8 mouse cellular contexts compared by ENCODE assay signal in genomic region chr17:34026221-34026620, GRCm38 (mm10). TPM values are rescaled to one million over a fixed set of nuclear protein-coding genes. Genes with fewer than 3 reads are reported as not detected.
A peak's percentile ranks its signal among the peaks of the same experiment; 100 is the strongest.
DNase-seq lines count a peak whose midpoint lies in the region; ATAC-seq and TF ChIP-seq lines count a peak whose summit lies in the region.

No protein-coding gene starts in this region.

- H3K36me3 ChIP-seq in heart, embryonic 13.5 days = peaks cover 45% of the 10 kb centered on the region
- peaks cover 41% of the 10 kb centered on the region for H3K36me3 ChIP-seq in E14TG2a.4 (ENCODE audit: insufficient read depth, low read length)
- H3K36me3 ChIP-seq in forebrain, embryonic 10.5 days (replicated peaks) = peaks cover 56% of the 10 kb centered on the region
- H3K36me3 ChIP-seq in limb, embryonic 15.5 days = peaks cover 46% of the 10 kb centered on the region

- no peaks in the 10 kb centered on the region for H3K27me3 ChIP-seq in heart, embryonic 13.5 days (replicated peaks)
- H3K27me3 ChIP-seq in E14TG2a.4 (ENCODE audit: insufficient read depth, low read length) = peaks cover 17% of the 10 kb centered on the region
- no peaks in the 10 kb centered on the region for H3K27me3 ChIP-seq in forebrain, embryonic 10.5 days (ENCODE audit: poor library complexity, severe bottlenecking)
- no peaks in the 10 kb centered on the region for H3K27me3 ChIP-seq in limb, embryonic 15.5 days

- H3K4me1 ChIP-seq in heart, embryonic 13.5 days = peaks cover 61% of the 10 kb centered on the region
- peaks cover 83% of the 10 kb centered on the region for H3K4me1 ChIP-seq in E14TG2a.4 (replicated peaks; ENCODE audit: low read depth, low read length)
- peaks cover 81% of the 10 kb centered on the region for H3K4me1 ChIP-seq in forebrain, embryonic 10.5 days
- peaks cover 75% of the 10 kb centered on the region for H3K4me1 ChIP-seq in limb, embryonic 15.5 days

- H3K4me3 ChIP-seq in heart, embryonic 13.5 days = peak overlapping the region; percentile 87
- H3K4me3 ChIP-seq in E14TG2a.4 (replicated peaks; ENCODE audit: low read length) = peak overlapping the region; percentile 95
- peak overlapping the region; percentile 98 for H3K4me3 ChIP-seq in forebrain, embryonic 10.5 days
- peak overlapping the region; percentile 86 for H3K4me3 ChIP-seq in limb, embryonic 15.5 days

- no peak for TF ChIP-seq CTCF in E14TG2a.4 (conservative IDR thresholded peaks at IDR 0.05; ENCODE audit: low read length)

- no peak for ATAC-seq in heart, embryonic 13.5 days (ENCODE audit: extremely low read depth, insufficient number of reproducible peaks, low FRiP score, low TSS enrichment)
- no peak for ATAC-seq in limb, embryonic 15.5 days (ENCODE audit: insufficient number of reproducible peaks, low FRiP score, low TSS enrichment, low read depth)
- ATAC-seq in frontal cortex, adult (ENCODE audit: low TSS enrichment) = no peak

- intact Hi-C loops in heart, postnatal 36 days (cut with DNase I) = no loop called here

- no peak overlapping the region for H3K27ac ChIP-seq in heart, embryonic 13.5 days (replicated peaks)
- H3K27ac ChIP-seq in forebrain, embryonic 10.5 days = peak overlapping the region; percentile 100
- no peak overlapping the region for H3K27ac ChIP-seq in limb, embryonic 15.5 days

- H3K9me3 ChIP-seq in heart, embryonic 13.5 days = no peaks in the 10 kb centered on the region
- H3K9me3 ChIP-seq in E14TG2a.4 (ENCODE audit: low read length) = peaks cover 6% of the 10 kb centered on the region
- H3K9me3 ChIP-seq in forebrain, embryonic 10.5 days = peaks cover 22% of the 10 kb centered on the region
- no peaks in the 10 kb centered on the region for H3K9me3 ChIP-seq in limb, embryonic 15.5 days

- WGBS in heart, embryonic 13.5 days = 46% methylated on average over 2 of the region's 2 CpGs
- 18% methylated on average over 2 of the region's 2 CpGs for WGBS in forebrain, embryonic 10.5 days
- WGBS in limb, embryonic 15.5 days = 38% methylated on average over 2 of the region's 2 CpGs

- H3K4me2 ChIP-seq in heart, embryonic 13.5 days = peak overlapping the region; percentile 98
- H3K4me2 ChIP-seq in limb, embryonic 15.5 days = 0 out of 2 replicates have a peak overlapping the region, but pooled peaks have one; percentile 84

- H3K9ac ChIP-seq in heart, embryonic 13.5 days = peak overlapping the region; percentile 88; the same call in 1 of the 2 replicates
- no peak overlapping the region for H3K9ac ChIP-seq in limb, embryonic 15.5 days

- no peak for DNase-seq in heart, postnatal 36 days
- no peak for DNase-seq in forebrain, embryonic 10.5 days (ENCODE audit: extremely low spot score, low spot score)
- no peak for DNase-seq in urinary bladder, adult 18-20 months (ENCODE audit: low spot score in 2 of 2)
- no peak for DNase-seq in layer of hippocampus, postnatal 14 days (ENCODE audit: low spot score in 2 of 2)

RNA-seq across cellular contexts. Expression of gene H2-Ke6, which starts 1.6 kb away (rescaled TPM):
- polyA plus RNA-seq in heart, embryonic 13.5 days (2015; fragmentation: Nextera tagmentation; extraction: Ambion mirVana) = 37.7 and 45.6 TPM in 2 replicates
- 100 to 1,000 TPM; 107 to 121 TPM for total RNA-seq in heart, postnatal 36 days (2021)
- polyA plus RNA-seq in forebrain, embryonic 10.5 days (2016; fragmentation: Nextera tagmentation; extraction: Ambion mirVana) = 95.4 and 96.4 TPM in 2 replicates
- 45.0 and 50.3 TPM in 2 replicates for polyA plus RNA-seq in limb, embryonic 15.5 days (2015; fragmentation: Nextera tagmentation; extraction: Ambion mirVana)
- total RNA-seq in layer of hippocampus, postnatal 14 days (2021) = 10 to 100 TPM; 48.0 to 48.7 TPM

RNA-seq across cellular contexts. Expression of gene Ring1, which starts 1.7 kb away (rescaled TPM):
- polyA plus RNA-seq in heart, embryonic 13.5 days (2015; fragmentation: Nextera tagmentation; extraction: Ambion mirVana) = 10.4 and 14.9 TPM in 2 replicates
- total RNA-seq in heart, postnatal 36 days (2021) = 10 to 100 TPM; 14.0 to 15.1 TPM
- polyA plus RNA-seq in forebrain, embryonic 10.5 days (2016; fragmentation: Nextera tagmentation; extraction: Ambion mirVana) = 11.4 and 12.4 TPM in 2 replicates
- 18.1 and 18.9 TPM in 2 replicates for polyA plus RNA-seq in limb, embryonic 15.5 days (2015; fragmentation: Nextera tagmentation; extraction: Ambion mirVana)
- total RNA-seq in layer of hippocampus, postnatal 14 days (2021) = 10 to 100 TPM; 32.5 to 37.8 TPM

RNA-seq across cellular contexts. Expression of gene Slc39a7, which starts 5.3 kb away (rescaled TPM):
- 128 and 130 TPM in 2 replicates for polyA plus RNA-seq in heart, embryonic 13.5 days (2015; fragmentation: Nextera tagmentation; extraction: Ambion mirVana)
- total RNA-seq in heart, postnatal 36 days (2021) = 10 to 100 TPM; 56.9 to 60.7 TPM
- 203 and 206 TPM in 2 replicates for polyA plus RNA-seq in forebrain, embryonic 10.5 days (2016; fragmentation: Nextera tagmentation; extraction: Ambion mirVana)
- polyA plus RNA-seq in limb, embryonic 15.5 days (2015; fragmentation: Nextera tagmentation; extraction: Ambion mirVana) = 258 and 259 TPM in 2 replicates
- total RNA-seq in layer of hippocampus, postnatal 14 days (2021) = 10 to 100 TPM; 91.2 to 97.5 TPM

RNA-seq across cellular contexts. Expression of gene Rxrb, which starts 5.4 kb away (rescaled TPM):
- polyA plus RNA-seq in heart, embryonic 13.5 days (2015; fragmentation: Nextera tagmentation; extraction: Ambion mirVana) = 28.5 and 32.4 TPM in 2 replicates
- 10 to 100 TPM; 39.8 to 41.8 TPM for total RNA-seq in heart, postnatal 36 days (2021)
- 44.5 and 48.3 TPM in 2 replicates for polyA plus RNA-seq in forebrain, embryonic 10.5 days (2016; fragmentation: Nextera tagmentation; extraction: Ambion mirVana)
- polyA plus RNA-seq in limb, embryonic 15.5 days (2015; fragmentation: Nextera tagmentation; extraction: Ambion mirVana) = 44.4 and 52.5 TPM in 2 replicates
- 10 to 100 TPM; 70.9 to 72.1 TPM for total RNA-seq in layer of hippocampus, postnatal 14 days (2021)

RNA-seq across cellular contexts. Expression of gene Col11a2, which starts 13.0 kb away (rescaled TPM):
- polyA plus RNA-seq in heart, embryonic 13.5 days (2015; fragmentation: Nextera tagmentation; extraction: Ambion mirVana) = 0.34 and 0.64 TPM in 2 replicates
- total RNA-seq in heart, postnatal 36 days (2021) = 1 to 10 TPM in 1 of 2 experiments, under 1 TPM in 1; 0.98 to 1.9 TPM
- polyA plus RNA-seq in forebrain, embryonic 10.5 days (2016; fragmentation: Nextera tagmentation; extraction: Ambion mirVana) = 0.74 and 0.75 TPM in 2 replicates
- polyA plus RNA-seq in limb, embryonic 15.5 days (2015; fragmentation: Nextera tagmentation; extraction: Ambion mirVana) = 94.4 and 96.5 TPM in 2 replicates
- 10 to 100 TPM; 26.8 to 27.4 TPM for total RNA-seq in layer of hippocampus, postnatal 14 days (2021)
